Mouse (Mus musculus): Measurements from ENCODE around the gene St6galnac5.
"Not testable (repeated sequence)": the region's sequence is repeated elsewhere in the genome, so short reads cannot be mapped to it uniquely, and the experiment has no call there.

GRCm38 (mm10) chr3:152784353-152784752, 197.7 kb downstream of the St6galnac5 start:
- not testable (repeated sequence) for TF ChIP-seq CTCF (IDR thresholded peaks at IDR 0.05; ENCODE audit: extremely low read depth, insufficient read length, insufficient replicate concordance, low read depth, low read length); POLR2A (IDR thresholded peaks at IDR 0.05; ENCODE audit: low read depth, low read length)

Measured in small intestine, adult 2 months (tissue).